Mouse (Mus musculus) mouse embryonic stem cell (cell line): ENCODE results near the gene Ebf1.

Experiments used
- in situ Hi-C, 2 experiments: fragments of 300-500 bp; cut with MboI; formaldehyde crosslinking; loops; 1 replicate in 1 of 2; 3 replicates in 1 of 2; pipeline ENCODE4 v1.14.3; 2019 to 2020; ENCODE audit warnings: low sequenced_read_pairs in 2 of 2, low pct_unique_long_range_greater_than_20kb in 1 of 2, mixed read lengths in 1 of 2; ENCODE audit not compliant: unreplicated experiment in 1 of 2

The Ebf1 gene

GRCm38 (mm10) chr11:44715776-44716175 lies 98.7 kb downstream of the Ebf1 start:
- in situ Hi-C loops = no loop called here

GRCm38 (mm10) chr11:44716928-44717327 lies 99.8 kb downstream of the Ebf1 start:
- in situ Hi-C loops = no loop called here

GRCm38 (mm10) chr11:44717636-44718035 lies 100.5 kb downstream of the Ebf1 start:
- in situ Hi-C loops = no loop called here

- in situ Hi-C loops = no loop called here
These were observed 104.9 kb downstream of the Ebf1 start for GRCm38 (mm10) chr11:44721976-44722375.

- in situ Hi-C loops = no loop called here
These were observed 106.9 kb downstream of the Ebf1 start for GRCm38 (mm10) chr11:44723950-44724502.

GRCm38 (mm10) chr11:44725732-44726131 lies 108.6 kb downstream of the Ebf1 start:
- in situ Hi-C loops = no loop called here

- in situ Hi-C loops = no loop called here
These were observed 110.3 kb downstream of the Ebf1 start for GRCm38 (mm10) chr11:44727376-44727775.

- in situ Hi-C loops = no loop called here
These were observed 110.7 kb downstream of the Ebf1 start for GRCm38 (mm10) chr11:44727821-44728220.

GRCm38 (mm10) chr11:44728271-44728670 lies 111.2 kb downstream of the Ebf1 start:
- in situ Hi-C loops = no loop called here

- in situ Hi-C loops = no loop called here
These were observed 112.8 kb downstream of the Ebf1 start for GRCm38 (mm10) chr11:44729931-44730330.

- in situ Hi-C loops = no loop called here
These were observed 114.6 kb downstream of the Ebf1 start for GRCm38 (mm10) chr11:44731763-44732162.

GRCm38 (mm10) chr11:44733276-44733675 lies 116.2 kb downstream of the Ebf1 start:
- in situ Hi-C loops = no loop called here

GRCm38 (mm10) chr11:44738046-44738445 lies 120.9 kb downstream of the Ebf1 start:
- in situ Hi-C loops = no loop called here

- in situ Hi-C loops = no loop called here
These were observed 121.7 kb downstream of the Ebf1 start for GRCm38 (mm10) chr11:44738820-44739219.

GRCm38 (mm10) chr11:44740278-44741041 lies 123.3 kb downstream of the Ebf1 start:
- in situ Hi-C loops = no loop called here

- in situ Hi-C loops = no loop called here
These were observed 124.0 kb downstream of the Ebf1 start for GRCm38 (mm10) chr11:44741042-44741491.

- in situ Hi-C loops = no loop called here
These were observed 127.3 kb downstream of the Ebf1 start for GRCm38 (mm10) chr11:44744446-44744845.

- in situ Hi-C loops = no loop called here
These were observed 128.8 kb downstream of the Ebf1 start for GRCm38 (mm10) chr11:44745946-44746345.

GRCm38 (mm10) chr11:44746731-44747130 lies 129.6 kb downstream of the Ebf1 start:
- in situ Hi-C loops = no loop called here

- in situ Hi-C loops = no loop called here
These were observed 132.2 kb downstream of the Ebf1 start for GRCm38 (mm10) chr11:44749309-44749708.
